Mouse (Mus musculus) activated CD4-positive, CD25-positive, alpha-beta regulatory T cell, adult 4 months (primary cell): ENCODE results near the gene Adrm1. TPM values are rescaled to one million over a fixed set of nuclear protein-coding genes. Genes with fewer than 3 reads are reported as not detected.
"Not testable (repeated sequence)": the region's sequence is repeated elsewhere in the genome, so short reads cannot be mapped to it uniquely, and the experiment has no call there.

Experiments used
- ATAC-seq: one replicate; pipeline ENCODE4 v1.8.0; 2017
- polyA plus RNA-seq, 2 experiments: library from polyadenylated mRNA; unstranded; fragments of 100-300 nt; shearing (Covaris generic); gene quantifications; one replicate each; pipeline ENCODE4 v1.2.1; 2017

The Adrm1 gene
- polyA plus RNA-seq: 100 to 1,000 TPM in 1 of 2 experiments, 10 to 100 TPM in 1; 87.7 to 113 TPM

- peak; percentile 94 for ATAC-seq
Measured at GRCm38 (mm10) chr2:180170806-180171521, at the start of gene Adrm1. Gene Adrm1, plus strand, starts transcription at chr2:180171485.

DNA sequence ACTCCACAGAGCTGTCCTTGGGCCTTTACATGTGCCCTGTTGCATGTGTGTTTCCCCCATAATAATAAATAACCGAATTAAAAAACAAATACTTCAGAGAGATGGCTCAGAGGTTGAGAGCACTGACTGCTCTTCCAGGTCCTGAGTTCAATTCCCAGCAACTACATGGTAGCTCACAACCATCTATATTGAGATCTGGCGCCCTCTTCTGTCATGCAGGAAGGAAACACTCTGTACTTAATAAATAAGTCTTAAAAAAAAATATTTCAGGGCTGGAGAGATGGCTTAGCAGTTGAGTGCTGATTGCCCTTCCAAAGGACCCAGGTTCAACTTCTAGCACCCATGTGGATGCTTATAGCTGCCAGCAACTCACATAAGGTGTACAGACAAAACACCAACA lies 47.1 kb upstream of the Adrm1 start:
- ATAC-seq: no peak

DNA sequence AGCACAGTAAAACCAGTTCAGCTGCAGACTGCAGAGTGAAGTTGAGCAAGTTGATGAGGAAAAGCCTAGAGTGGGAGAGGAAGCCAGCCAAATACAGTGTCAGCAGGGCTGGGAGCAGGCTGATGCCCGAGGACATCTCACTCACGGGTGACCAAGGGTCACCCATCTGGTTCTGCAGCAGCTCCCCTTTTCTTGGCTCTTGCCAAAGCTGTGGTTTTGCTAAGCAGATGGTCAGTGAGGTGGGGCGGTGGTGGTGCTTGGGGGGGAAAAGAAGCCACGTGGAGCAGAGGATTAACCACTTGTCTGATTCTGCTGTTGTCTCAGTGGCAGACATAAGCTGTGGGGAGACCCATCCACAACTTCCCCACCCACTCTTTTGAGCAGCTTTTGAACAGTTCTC lies 45.1 kb upstream of the Adrm1 start:
- no peak for ATAC-seq

GRCm38 (mm10) chr2:180127675-180128074 lies 43.6 kb upstream of the Adrm1 start:
- no peak for ATAC-seq

DNA sequence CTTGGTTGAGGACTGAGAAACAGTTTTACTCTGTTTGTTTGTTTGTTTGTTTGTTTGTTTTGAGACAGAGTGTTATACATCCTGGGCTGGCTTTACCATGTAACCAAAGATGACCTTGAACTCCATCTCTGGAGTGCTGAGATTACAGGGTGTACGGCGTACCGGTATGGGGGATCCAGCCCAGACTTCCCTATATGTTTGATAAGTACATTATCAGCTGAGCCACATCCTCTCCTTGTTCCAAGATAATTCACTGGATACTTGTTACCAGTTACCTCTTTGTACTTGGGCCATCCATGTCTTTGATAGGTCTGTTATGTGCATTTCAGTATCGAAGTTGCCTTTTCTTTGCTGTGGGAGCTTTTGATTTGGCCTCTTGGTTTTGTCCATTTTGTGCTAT lies 38.1 kb upstream of the Adrm1 start:
- no peak for ATAC-seq

DNA sequence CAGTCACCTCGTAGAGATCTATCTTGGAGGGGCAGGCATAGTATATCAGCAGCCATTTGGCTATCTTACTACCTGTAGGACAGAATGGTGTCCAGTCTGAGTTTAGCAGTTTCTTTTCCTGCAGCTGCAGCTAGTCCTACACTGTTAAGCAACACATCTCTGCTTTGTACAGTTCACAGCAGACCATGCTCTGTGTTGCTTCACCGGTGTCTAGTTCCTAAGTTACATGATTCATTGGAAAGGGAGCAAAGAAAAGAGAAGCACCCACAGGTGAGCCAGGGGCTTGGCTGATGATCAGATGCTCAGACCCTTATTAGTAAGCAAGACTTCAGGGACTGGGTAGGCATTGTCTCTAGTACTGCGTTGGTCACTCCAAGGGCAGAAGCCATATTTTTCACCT lies 37.4 kb upstream of the Adrm1 start:
- no peak for ATAC-seq

- ATAC-seq: no peak
Measured at GRCm38 (mm10) chr2:180135414-180135813, 35.9 kb upstream of the Adrm1 start.

DNA sequence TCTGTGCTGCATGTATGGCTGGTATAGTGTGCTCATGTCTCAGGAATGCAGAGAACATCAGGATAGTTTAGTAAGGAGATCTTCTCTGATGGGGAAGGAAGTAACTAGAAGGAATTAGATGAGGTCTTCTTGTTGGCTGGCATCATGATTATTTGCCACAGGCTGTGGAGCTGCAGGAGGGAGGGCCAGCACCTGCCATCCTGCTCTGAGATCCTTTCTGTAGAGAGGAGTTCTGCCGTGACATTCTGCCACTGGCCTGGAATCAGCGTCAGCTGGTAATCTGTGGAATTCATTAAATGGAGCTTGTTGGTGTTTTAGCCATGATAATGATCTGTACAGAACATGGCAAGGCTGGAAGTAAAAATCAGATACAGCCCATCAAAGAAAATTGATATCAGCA lies 25.2 kb upstream of the Adrm1 start:
- ATAC-seq: no peak

GRCm38 (mm10) chr2:180147379-180147778 lies 23.9 kb upstream of the Adrm1 start:
- no peak for ATAC-seq

DNA sequence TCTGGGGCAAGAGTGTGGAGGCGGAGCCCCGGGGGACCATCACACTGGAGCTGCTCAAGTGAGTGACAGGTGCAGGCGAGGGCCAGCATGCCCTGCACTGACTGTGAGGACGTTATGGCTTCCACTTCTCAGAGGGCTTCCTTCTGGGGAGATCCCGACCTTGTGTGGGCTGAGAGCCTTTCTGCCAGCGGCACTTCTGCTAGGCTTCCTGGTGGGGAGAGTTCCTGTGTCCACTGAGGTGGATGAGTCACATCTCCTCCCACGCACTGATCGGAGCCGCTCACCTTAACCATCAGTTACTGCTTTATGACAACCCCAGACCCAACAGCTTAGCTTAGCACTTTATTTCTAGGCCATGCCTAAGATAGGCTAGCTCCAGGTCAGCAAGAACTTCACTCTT lies 22.7 kb upstream of the Adrm1 start:
- no peak for ATAC-seq

DNA sequence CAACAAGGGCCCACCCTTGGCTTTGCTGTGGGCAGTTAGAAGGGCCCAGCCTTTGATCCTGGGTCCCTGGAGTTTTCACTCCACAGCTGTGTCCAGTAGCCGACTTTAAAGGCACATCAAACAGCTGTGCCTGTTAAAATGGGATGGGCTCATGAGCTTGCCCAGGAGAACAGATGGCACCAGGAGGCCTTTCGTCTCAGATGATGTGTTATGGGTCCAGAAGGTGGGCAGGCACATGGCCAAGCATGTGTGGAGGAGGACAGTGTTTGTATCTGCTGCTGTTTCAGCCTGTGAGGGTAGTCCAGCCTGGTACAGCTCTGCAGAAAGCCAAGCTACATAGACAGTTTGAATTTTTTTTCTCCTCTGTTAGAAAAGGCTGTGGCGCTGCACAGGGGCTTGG lies 16.5 kb upstream of the Adrm1 start:
- no peak for ATAC-seq

DNA sequence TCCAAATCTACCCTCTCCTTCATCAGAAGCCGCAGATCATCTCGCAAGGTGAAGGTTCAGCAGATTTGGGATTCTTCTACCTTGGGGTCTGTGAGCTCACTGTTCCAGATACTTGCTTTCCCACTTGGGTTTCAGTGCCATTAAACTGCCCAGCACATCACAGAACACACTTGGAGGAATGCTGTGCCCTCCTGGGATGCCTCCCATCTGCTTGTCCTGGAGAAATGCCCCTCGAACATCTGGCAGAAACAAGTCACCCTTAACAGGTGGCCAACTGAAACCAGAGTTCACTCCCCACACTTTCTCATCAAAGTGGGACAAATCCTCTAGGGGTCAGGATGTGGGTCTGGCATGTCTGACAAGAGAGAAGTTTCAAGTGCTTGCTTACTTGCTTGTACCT lies 12.7 kb upstream of the Adrm1 start:
- no peak for ATAC-seq

DNA sequence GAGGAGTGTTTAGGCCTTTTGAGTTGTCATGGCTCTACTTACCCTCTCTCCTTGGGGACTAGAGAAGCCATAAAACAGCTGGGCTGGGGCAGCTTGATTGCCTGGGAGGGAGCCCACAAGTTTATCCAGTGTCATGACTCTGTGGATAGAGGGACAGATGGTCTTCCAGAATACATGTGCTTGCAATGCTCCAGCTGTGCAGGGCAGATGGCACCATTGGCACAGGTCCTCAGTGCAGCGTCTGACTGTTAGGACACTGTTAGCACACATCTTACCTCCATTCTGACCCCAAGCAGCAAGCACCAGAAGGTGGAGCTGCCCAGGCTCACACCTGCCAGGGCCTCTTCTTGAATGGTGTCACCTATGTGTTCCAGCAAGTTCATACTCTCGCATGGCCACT lies 5.4 kb upstream of the Adrm1 start:
- no peak for ATAC-seq

DNA sequence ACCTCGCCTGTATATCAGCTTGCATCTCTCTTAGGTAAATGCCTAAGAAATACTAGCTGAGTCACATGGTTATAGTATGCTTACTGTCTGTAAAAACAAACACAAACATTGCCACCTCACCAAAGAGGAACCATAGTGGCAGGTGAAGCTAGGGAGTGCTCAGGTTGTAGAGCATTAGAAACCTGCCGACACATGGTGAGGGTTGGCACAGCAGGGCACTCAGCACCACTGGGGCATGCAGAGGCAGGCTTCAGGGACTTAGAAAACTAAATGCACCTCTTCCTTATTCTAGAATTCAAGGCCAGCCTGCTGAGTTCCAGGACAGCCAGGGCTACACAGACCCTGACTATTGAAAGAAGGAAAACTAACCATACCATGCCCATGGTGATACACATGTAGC lies 4.4 kb upstream of the Adrm1 start:
- no peak for ATAC-seq

- no peak for ATAC-seq
Measured at GRCm38 (mm10) chr2:180170151-180170805, 1.0 kb upstream of the Adrm1 start.

GRCm38 (mm10) chr2:180171522-180172070 lies 311 bp downstream of the Adrm1 start:
- peak; percentile 18 for ATAC-seq

DNA sequence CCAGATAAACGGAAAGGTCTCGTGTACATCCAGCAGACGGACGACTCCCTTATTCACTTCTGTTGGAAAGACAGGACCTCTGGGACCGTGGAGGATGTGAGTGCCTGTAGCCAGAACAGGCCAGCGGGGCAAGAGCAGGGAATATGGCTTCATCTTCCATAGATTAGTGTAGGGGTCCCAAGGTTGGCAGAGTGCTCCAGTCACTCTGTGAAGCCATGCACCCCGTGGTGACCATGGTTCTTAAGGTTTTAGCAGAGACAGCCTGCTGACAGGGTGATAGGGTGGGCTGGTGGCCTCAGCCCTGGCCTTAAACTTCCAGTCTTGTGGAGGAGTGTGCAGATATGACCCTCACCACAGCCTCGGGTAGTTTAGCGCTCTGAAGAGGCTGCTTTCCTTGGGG lies 867 bp downstream of the Adrm1 start:
- no peak for ATAC-seq

GRCm38 (mm10) chr2:180173163-180173562 lies 1.9 kb downstream of the Adrm1 start:
- ATAC-seq: no peak

DNA sequence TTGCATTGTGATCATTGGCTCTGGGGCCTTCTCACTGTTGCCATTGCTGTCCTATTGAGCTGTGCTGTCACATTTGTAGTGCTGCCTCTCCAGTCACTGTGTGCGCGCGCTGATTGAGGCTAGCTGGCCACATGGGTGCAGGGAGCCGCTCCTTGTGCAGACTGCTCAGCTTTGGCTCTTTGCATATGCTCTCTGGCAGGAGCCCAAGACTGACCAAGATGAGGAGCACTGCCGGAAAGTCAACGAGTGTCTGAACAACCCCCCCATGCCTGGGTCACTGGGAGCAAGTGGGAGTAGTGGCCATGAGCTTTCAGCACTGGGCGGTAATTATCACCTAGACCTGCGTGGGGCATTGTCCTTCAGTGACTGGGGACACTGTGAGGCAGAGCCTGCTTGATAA lies 2.4 kb downstream of the Adrm1 start:
- not testable (repeated sequence) for ATAC-seq

- no peak for ATAC-seq
Measured at GRCm38 (mm10) chr2:180174121-180174520, 2.8 kb downstream of the Adrm1 start.

- no peak for ATAC-seq
Measured at GRCm38 (mm10) chr2:180175725-180176124, 4.4 kb downstream of the Adrm1 start.

- ATAC-seq: no peak
Measured at GRCm38 (mm10) chr2:180181542-180181941, 10.3 kb downstream of the Adrm1 start.

DNA sequence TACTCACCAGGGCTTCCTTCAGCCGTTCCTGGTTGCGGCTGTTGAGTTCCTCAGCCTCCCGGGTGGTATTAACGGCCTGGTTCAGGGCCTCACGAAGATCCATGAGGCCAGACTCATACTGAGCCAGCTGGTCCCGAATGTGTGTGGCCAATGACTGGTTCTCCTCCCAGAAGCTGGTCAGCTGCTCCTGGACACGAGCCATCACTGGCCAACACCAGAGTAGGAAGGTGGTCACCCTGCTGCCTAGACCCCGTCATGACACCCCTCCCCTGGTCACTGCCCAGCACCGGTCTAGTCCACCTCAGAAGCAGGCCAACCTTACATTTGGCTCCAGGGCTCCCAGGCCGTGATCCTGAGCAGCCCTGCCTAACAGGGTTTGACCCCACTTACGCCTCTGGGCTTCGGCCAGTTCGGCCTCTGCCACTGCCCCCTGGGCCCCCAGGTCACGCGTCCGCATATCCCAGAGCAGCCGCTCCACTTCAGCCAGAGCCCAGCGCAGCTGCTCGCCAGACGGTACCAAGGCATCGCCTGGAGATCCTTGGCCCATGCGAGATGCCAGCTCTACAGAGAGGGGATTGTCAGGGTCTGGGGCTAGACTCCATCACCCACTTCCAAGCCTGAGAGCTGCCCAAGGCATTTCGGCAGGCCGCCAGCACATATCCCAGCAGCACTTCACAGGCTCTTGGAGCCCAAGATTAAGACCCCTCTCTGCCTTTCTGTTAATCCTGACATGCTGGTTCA lies 12.9 kb downstream of the Adrm1 start:
- no peak for ATAC-seq

DNA sequence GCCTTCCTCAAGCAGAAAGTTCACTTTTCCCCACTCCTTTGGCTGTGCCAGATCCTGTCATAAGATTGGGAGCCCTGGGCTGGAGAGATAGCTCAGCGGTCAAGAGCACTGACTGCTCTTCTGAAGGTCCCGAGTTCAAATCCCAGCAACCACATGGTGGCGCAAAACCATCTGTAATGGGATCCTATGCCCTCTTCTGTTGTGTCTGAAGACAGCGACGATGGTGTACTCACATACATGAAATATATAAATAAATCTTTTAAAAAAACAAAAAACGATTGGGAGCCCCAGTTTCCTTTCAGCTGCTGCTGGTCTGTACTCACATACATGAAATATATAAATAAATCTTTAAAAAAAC lies 13.4 kb downstream of the Adrm1 start:
- no peak for ATAC-seq
